Mouse (Mus musculus): ENCODE results near the gene Mfsd14b.

The Mfsd14b gene

DNA sequence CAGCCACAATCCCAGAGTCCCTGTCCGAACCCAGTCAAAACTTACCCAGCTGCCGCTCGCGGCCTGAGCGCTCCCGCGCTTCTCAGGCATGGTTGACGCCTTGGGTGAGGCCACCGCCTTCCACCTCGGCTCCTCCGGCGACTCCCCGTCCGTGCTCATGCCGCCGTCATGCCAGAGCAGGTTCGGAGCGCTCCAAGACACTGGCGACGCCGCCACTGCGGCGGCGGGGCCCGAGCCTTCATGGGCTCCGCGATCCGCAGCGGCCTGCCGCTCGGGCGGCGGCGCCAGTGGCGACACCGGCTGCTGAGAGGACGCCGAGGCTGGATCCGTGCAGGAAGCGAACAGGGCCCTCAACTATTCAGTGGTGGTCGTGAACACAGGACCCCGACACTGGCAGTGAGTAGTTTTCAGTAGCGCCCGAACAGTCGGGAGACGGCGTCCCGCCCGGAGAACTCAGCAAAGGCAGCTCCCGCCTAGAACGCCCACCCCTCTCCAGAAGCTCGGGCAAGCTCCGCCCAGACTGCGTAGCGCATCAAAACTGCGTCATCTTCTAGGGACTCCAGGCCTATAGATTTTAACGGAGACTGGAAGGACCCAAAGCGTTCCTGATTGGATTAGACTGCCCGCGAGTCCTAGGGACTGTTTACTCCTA is at the start of gene Mfsd14b:
Mfsd14b (minus strand) TSS at position 517 of the 652 bp plus-strand sequence.
- DNase-seq (ENCODE audit: low spot score in 2 of 2): peak; percentile 95 to 96

DNA sequence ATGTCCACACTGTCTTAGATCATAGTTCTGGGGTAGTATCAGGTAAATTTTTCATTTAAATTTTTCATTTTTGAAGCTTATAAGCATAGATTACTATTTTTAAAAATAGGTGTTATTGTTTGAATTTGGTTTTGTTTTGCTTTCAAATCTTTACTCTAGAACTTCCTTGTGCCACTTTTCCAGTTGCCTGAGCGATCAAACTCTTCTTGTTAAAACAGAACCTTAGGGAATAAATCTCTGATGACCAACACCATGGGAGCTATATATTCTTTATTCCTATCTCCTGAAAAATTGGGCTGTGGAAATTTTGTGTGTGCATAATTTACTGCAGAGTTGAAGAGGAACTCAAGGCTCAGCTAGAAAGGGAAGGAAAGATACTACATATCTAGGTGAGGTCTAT is 37.2 kb upstream of the Mfsd14b start, which contains the start of gene Olfr466:
Olfr466 (plus strand) TSS at position 301 of the 400 bp plus-strand sequence.
- DNase-seq (ENCODE audit: low spot score in 2 of 2): no peak

DNA sequence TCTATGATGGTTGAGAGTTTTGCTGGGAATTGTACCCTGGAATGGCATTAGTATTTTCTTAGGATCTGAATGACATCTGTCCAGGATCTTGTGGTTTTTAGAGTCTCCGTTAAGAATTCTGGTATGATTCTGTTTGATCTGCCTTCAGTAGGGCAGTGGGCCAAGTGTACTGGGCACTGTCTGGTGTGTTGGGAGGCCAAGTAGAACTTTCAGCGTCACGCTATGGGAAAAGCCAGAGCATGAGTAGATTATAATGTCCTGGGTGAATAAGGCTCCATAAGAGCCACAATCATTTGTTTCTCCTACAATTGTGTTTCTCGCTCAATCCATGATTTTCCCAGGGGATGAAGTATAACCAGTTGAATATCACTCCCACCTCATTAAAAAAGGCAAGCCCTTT is 25.0 kb upstream of the Mfsd14b start, which contains the start of gene Olfr465-ps1:
Olfr465-ps1 (plus strand) TSS at position 301 of the 400 bp plus-strand sequence.
- DNase-seq (ENCODE audit: low spot score in 2 of 2): no peak

DNA sequence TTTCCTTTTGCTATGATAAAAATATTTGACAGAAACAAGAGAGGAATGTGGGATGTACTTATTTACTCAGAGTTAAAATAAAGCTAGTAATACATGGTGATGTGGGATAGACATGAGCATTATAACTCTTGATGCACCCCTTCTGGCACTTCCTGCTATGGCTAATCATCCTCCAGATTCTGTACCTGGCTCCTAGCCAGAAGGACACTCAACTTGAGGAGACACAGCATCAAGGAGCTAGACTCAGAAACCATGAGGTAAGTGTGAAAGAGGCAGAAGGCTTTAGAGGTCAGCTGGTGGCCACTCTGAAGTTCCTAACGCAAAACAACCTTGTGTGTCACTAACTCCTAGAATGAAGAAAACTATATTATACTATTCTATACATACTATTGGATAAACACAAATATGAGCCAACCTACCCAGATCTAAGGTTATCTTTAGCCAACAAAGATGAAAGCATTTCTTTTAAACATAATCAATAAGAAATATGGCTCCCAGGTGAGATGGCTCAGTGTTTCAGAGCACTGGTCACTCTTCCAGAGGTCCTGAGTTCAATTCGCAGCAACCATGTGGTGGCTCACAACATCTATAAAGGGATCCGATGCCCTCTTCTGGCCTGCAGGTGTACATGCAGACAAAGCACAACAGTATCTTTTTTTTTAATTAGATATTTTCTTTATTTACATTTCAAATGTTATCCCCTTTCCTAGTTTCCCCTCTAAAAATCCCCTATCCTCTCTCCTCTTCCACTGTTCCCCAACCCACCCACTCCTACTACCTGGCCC is 14.5 kb upstream of the Mfsd14b start:
- no peak for DNase-seq (ENCODE audit: low spot score in 2 of 2)

DNA sequence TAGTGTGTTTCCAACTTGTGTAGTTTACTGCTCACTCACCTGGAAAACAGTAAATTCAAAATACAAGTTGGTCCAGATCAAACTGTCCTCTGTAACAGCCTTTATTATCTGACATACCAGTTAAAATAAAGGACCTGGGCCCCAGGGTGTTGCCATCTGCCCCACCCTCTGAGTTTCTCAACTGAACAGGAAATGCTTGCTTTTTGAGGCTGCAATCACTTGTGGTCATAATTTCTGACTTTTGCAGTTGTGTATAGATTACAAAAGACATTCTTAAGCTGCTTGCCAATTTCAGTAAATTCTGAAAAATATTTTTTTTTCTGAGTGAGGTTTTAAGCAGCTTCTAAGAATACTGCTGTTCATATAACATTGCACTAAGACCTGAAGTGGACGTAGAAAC is 9.3 kb upstream of the Mfsd14b start:
- DNase-seq (ENCODE audit: low spot score in 2 of 2): no peak

DNA sequence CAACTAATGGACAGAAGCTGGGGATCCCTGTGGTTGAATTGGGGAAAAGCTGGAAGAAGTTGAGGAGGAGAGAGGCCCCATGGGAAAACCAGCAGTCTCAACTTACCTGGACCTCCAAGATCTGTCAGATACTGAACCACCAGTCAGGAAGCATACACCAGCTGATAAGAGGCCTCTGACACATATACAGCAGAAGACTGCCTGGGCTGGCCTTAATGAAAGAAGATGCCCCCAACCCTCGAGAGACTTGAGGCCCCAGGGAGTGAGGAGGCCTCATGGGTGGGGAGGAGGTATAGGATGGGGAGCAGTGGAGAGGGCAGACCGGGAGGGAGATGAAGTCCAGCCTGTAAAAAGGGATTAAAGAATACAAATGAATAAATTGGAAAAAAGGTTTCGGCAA is 8.2 kb upstream of the Mfsd14b start:
- DNase-seq (ENCODE audit: low spot score in 2 of 2): no peak

DNA sequence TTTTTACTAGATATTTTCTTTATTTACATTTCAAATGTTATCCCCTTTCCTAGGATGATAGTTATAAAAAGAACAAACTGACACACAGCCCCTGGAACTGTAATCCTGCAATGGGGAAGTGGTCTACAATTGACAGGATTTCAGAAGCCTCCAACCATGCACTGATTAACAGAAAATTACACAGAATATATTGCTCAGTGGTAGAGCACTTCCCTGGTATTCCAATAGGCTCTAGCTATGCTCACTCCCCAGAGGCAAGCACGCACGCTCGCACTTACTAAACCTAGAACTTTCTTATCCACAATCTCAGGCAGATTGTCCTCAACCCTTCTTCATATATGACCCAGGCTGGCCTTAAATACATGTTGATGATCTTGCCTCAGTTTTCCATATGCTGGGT is 464 bp upstream of the Mfsd14b start:
- no peak for DNase-seq (ENCODE audit: low spot score in 2 of 2)

DNA sequence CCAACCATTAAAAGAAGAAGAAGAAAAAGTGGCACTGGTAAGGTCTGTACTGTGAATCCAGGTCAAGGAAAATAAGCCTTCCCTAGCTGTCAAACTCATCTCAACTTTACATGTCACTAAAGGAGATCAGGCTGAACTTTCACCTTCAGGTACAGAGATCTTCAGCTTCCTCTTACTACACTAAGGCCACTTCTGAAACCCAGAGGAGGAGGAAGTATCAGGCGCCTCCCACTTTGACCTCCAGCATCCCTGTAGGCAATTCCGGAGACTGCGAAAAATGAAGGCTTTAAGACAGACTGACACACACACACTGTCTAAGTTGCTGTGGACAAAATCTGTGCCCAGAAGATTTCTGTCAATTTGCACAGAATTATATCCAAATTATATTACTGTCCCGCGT is 814 bp downstream of the Mfsd14b start:
- DNase-seq (ENCODE audit: low spot score in 2 of 2): no peak

DNA sequence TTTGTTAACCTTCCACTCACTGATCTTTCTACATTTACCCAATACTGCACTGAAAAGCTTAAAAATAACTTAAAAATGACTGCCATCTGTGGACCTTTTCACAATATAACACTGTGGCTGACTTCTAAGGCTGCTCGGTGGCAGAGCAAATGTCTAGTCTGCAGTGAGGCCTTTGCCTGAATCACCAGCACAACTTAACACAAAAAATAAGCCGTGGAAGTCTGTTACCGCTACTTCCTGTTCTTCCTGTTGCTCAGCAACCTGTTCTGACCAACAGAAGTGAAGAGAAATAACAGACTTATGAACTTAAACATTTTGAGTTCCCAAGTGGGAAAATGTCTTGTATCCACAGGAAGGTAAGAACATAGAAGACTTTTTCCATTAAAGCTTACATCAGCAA is 11.5 kb downstream of the Mfsd14b start:
- no peak for DNase-seq (ENCODE audit: low spot score in 2 of 2)

DNA sequence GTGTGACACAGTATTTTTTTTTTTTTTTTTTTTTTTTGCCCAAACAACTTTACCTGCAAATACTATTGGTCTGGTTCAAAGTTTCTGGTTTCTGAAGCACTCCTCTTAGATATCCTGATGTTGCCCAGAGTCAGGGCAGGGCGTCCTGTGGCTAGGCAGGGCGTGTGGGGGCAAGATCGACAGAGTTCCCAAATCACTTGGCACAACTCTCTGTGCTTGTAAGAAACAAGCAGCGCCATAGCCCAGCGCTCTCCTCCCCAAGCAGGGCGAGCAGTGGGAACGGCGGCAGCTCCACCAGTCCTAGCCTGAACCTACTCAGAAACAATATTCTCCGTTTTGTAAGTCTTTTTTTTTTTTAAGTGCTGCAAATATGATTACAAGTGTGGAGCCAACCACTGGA is 12.1 kb downstream of the Mfsd14b start:
- no peak for DNase-seq (ENCODE audit: low spot score in 2 of 2)

DNA sequence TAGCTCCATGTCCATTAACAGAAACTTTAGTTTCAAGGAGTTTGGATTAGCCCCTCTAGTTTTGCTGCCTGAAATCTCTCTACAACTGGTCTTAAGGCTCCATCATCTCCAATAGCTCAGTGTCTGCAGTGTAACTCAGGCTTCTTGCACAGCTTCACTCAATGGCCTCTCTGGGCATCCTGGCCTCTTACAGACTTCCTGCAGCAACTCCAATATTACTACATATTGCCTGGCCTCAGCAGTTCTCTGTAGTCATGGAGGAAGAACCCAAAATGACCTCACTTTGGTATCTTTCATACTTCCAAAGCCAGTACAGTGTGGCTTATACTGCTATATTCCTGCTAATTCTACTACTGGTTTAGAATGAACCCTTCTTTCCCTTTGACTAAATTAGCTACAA is 15.8 kb downstream of the Mfsd14b start:
- DNase-seq (ENCODE audit: low spot score in 2 of 2): no peak

DNA sequence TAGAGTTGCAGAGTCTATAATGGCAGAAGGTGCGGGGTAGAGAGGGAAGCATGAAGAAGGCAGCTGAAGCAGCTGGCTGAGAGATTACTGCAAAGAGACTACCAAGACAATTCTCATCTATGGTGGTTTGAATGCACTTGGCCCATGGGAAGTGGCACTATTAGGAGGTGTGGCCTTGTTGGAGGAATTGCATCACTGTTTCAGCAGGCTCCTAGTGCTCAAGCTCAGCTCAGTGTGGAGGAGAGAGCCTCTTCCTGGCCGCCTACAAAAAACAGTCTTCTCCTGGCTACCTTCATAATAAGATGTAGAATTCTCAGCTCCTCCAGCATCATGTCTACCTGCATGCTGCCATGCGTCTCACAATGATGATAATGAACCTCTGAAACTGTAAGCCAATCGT is 16.9 kb downstream of the Mfsd14b start:
- DNase-seq (ENCODE audit: low spot score in 2 of 2): no peak

DNA sequence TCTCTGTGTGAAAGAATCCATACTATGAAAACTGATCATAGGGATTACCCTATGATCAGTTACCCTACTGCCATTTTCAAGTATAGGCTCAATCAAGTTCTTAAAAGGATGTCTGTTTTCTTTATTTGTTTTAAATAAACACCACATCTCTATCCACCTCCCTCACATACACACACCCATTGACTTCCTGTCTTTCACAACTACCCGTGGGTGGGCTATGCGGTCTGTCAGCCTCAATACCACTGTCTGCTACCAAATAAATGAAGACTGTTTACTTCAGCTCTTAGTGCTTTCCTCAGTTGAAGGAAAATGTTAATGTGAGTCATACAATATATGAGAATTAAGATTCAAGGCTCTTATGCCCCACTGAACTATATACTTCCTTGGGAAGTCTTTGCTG is 42.8 kb downstream of the Mfsd14b start:
- DNase-seq (ENCODE audit: low spot score in 2 of 2): no peak

DNA sequence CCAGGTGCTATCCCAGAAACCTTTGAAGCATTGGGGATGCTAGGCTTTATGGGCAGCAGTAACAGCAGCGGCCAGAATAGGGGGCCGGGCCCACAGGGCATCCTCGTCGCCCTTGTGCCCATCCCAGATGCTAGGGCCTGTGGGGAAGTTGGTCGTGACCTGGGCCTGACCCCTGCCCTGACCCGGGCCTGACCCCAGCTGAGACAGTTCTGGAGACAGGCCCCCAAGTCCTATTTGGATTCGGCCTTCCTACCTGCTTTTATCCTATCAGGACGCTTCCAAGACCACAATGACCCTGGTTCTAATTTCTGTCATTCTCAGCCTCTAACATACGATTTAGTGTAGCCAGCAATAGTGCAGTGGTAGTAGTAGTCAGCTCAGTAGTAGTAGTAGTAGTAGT is 60.1 kb downstream of the Mfsd14b start, which contains the start of gene Prss47:
Prss47 (minus strand) TSS at position 101 of the 400 bp plus-strand sequence.
- DNase-seq (ENCODE audit: low spot score in 2 of 2): no peak

DNA sequence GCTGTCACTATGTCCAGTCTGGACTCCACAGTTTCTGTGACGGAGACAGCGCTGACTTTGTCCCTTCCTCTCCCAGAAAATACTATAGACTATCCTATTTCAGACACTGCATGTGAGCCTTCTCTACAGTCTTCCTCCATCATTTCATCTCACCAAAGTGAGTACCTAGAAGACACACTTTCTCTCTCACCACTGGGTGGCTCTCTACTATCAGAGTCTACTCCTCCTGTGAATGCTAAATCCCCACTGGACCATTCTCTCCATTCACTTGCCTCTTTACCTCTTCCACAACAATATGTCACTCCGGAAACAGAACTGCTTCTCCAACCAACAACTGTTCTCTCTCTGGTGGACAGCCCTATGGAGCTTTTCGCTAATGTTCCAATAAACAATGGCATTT is 77.7 kb downstream of the Mfsd14b start:
- no peak for DNase-seq (ENCODE audit: low spot score in 2 of 2)

DNA sequence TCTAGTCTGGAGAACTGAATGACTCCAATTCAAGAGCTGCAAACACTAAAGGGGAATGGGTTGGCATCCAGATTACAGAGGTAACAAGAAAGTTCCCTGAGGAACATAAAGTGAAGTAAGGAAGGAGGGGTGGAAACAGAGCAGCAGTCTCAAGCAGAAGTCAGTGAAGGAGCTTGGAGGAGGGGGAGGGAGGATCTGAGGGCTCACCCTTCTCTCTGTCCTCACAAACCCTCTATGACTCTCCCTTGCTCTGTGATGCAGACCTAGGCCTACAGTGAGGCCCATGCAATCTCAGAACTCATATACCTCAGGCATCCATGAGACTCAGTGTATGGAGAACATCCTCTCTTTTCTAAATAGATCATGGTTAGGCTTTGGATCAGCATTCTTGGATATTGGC is 80.0 kb downstream of the Mfsd14b start, which contains the start of gene Spata31d1c:
Spata31d1c (plus strand) TSS at position 301 of the 400 bp plus-strand sequence.
- DNase-seq (ENCODE audit: low spot score in 2 of 2): no peak
